Mouse (Mus musculus) heart, embryonic 14.5 days (tissue): ENCODE data around the gene Atf4. TPM values are rescaled to one million over a fixed set of nuclear protein-coding genes. Genes with fewer than 3 reads are reported as not detected.
A peak's percentile ranks its signal among the peaks of the same experiment; 100 is the strongest.

Experiments used
- ATAC-seq: fragments of 200-750 bp; cut with Nextera tagmentation; 2 replicates; pipeline ENCODE4 v1.8.0; 2017; ENCODE audit warnings: low read depth, moderate TSS enrichment; ENCODE audit not compliant: insufficient number of reproducible peaks, insufficient read depth, low FRiP score
- H3K27ac ChIP-seq, 2 experiments: fragments of 200-500 bp in 1 of 2; fragments of 300-500 bp in 1 of 2; sonication (generic) in 1 of 2; replicated peaks in 1 of 2; 2 replicates each; pipeline ENCODE4 v1.5.1; 2012 to 2014; ENCODE audit warnings: low read depth in 2 of 2, low read length in 2 of 2, control low read depth in 1 of 2, mild to moderate bottlenecking in 1 of 2, mixed read lengths in 1 of 2; ENCODE audit not compliant: control insufficient read depth in 1 of 2, insufficient read depth in 1 of 2
- H3K27me3 ChIP-seq: fragments of 300-500 bp; sonication (generic); 2 replicates; pipeline ENCODE4 v1.6.1; 2014; ENCODE audit warnings: mild to moderate bottlenecking, low read length, control low read depth; ENCODE audit not compliant: control insufficient read depth, insufficient read depth
- H3K36me3 ChIP-seq: fragments of 300-500 bp; sonication (generic); 2 replicates; pipeline ENCODE4 v1.6.1; 2014; ENCODE audit warnings: mild to moderate bottlenecking, control low read depth, low read length, mixed read lengths; ENCODE audit not compliant: control insufficient read depth, insufficient read depth
- H3K4me1 ChIP-seq, 2 experiments: fragments of 200-500 bp in 1 of 2; fragments of 300-500 bp in 1 of 2; sonication (generic) in 1 of 2; 2 replicates each; pipeline ENCODE4 v1.6.1; 2012 to 2014; ENCODE audit warnings: low read length in 2 of 2, control low read depth in 1 of 2, mixed read lengths in 1 of 2; ENCODE audit not compliant: control insufficient read depth in 2 of 2, insufficient read depth in 2 of 2
- H3K4me2 ChIP-seq: fragments of 300-500 bp; sonication (generic); 2 replicates; pipeline ENCODE4 v1.6.1; 2014; ENCODE audit warnings: mild to moderate bottlenecking, low read length
- H3K4me3 ChIP-seq, 2 experiments: fragments of 200-500 bp in 1 of 2; fragments of 300-500 bp in 1 of 2; sonication (generic) in 1 of 2; 2 replicates each; pipeline ENCODE4 v1.5.1; 2012 to 2014; ENCODE audit warnings: low read length in 2 of 2, mild to moderate bottlenecking in 2 of 2, control low read depth in 1 of 2, low read depth in 1 of 2, moderate library complexity in 1 of 2; ENCODE audit not compliant: control insufficient read depth in 1 of 2, insufficient read depth in 1 of 2
- H3K9ac ChIP-seq: fragments of 300-500 bp; sonication (generic); 2 replicates; pipeline ENCODE4 v1.6.1; 2014; ENCODE audit warnings: mild to moderate bottlenecking, low read length
- H3K9me3 ChIP-seq: fragments of 300-500 bp; sonication (generic); 2 replicates; pipeline ENCODE4 v1.6.1; 2016; ENCODE audit warnings: low read length, control low read depth; ENCODE audit not compliant: control insufficient read depth
- WGBS: fragments of 180-500 bp; shearing (Covaris S2); extraction: QIAGEN DNeasy Blood & Tissue Kit; methylation state at CpG from one replicate; pipeline ENCODE4 v1.1.7; 2014; 5-methylcytosine and 5-hydroxymethylcytosine counted together
- polyA plus RNA-seq: library from polyadenylated mRNA; unstranded; fragments of >200 nt; fragmentation: Nextera tagmentation; extraction: Ambion mirVana; gene quantifications from 2 replicates; pipeline ENCODE4 v1.2.1, GENCODE M21; 2014

The Atf4 gene
- 69.6 and 71.5 TPM in 2 replicates for polyA plus RNA-seq

DNA sequence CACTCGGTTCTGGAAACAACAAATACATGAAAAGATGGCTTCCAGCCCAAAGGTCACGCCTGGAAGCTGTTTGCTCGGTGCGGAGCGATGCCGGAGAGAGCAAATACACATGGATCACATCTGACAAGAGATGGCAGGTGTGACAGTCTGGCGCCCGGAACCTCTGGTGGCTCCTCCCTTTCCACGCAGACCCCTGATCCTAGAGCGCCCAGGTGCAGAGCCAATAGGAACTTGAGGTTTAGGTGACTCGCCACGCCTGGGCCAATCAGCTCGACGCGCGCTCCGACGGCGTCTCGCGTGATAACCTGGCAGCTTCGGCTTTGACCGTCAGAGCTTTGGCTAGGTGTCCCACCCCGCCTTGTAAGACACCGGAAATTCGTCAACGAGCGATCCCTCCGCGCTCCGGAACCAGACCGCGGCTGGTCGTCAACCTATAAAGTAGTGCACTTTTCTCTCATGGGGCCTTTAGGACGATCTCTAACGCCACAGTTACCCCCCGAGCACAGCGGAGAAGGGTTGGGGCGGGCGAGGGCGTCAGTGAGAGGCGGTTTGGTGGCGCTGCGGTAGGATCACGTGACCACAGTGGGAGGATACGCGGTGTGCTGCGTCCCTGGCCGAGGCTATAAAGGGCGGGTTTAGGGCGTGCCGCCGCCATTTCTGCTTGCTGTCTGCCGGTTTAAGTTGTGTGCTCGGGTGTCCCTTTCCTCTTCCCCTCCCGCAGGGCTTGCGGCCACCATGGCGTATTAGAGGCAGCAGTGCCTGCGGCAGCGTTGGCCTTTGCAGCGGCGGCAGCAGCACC, at the start of gene Atf4:
Gene Atf4, plus strand, starts transcription at position 338 of the 799 bp plus-strand sequence.
- Histone ChIP-seq H3K4me3 (peak within 1 kb of the TSS; percentile 97 to 100), H3K9me3 (no peaks in the 10 kb centered on the region), H3K27ac (peak within 1 kb of the TSS; percentile 99 to 100), H3K4me2 (peak within 1 kb of the TSS; percentile 95), H3K36me3 (peaks cover 74% of the 10 kb centered on the region), H3K27me3 (no peaks in the 10 kb centered on the region), H3K4me1 (peaks cover 24 to 50% of the 10 kb centered on the region in 2 experiments), H3K9ac (peak within 1 kb of the TSS; percentile 100)
- peak; percentile 92 for ATAC-seq
- under 1% methylated on average over 62 of the region's 62 CpGs for WGBS

DNA sequence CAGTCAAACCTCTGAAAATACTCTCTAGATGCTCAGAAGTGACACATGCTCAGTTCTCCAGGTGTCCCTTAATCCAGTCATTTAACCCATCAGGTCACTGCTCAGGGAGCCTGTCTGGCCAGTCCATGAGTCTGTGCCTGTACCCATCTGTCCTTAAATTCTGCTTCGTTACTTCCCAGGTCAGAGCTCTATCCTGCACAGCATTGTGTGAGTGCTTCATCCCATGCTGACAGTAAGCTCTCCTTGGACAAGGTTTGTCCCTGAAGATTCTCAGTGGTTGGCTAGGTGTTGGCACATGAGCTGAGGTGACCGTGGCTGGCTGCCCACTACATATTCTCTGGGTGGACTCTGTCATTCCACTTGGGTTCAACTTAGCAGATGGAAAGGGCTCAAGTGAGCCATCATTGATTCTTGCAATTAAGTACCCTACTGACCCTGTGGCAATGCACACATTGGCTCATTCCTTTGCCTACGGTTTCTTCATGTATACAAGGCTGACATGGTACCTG, 48.9 kb upstream of the Atf4 start:
- H3K4me3 ChIP-seq, result no peak overlapping the region
- H3K36me3 ChIP-seq, result no peaks in the 10 kb centered on the region
- WGBS, result 79% methylated on average over 3 of the region's 3 CpGs
- no peaks in the 10 kb centered on the region for H3K27me3 ChIP-seq
- H3K4me2 ChIP-seq, result no peak overlapping the region
- no peaks in the 10 kb centered on the region for H3K9me3 ChIP-seq
- no peaks in the 10 kb centered on the region for H3K4me1 ChIP-seq
- no peak overlapping the region for H3K9ac ChIP-seq
- ATAC-seq, result no peak
- no peak overlapping the region for H3K27ac ChIP-seq

DNA sequence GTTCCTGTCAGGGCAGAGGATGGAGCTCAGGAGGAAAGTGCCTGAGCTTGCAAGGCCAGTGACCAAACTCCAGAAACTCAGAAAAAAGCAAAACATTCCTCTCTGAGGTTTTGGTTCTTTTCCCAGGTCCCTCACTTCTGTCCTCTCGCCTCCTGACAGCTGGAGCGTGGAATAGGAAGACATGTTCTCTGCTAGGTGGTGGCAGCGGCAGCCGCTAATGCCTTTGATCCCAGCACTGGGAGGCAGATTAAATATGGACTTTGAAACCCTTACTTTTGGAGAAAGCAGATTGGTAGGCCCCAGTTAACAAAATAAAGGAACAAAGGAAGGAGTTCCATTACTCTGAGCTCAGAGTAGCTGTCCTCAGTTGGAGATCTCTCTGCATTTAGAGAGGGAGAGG, 46.5 kb upstream of the Atf4 start:
- Histone ChIP-seq H3K4me1 (no peaks in the 10 kb centered on the region), H3K36me3 (no peaks in the 10 kb centered on the region), H3K27ac (no peak overlapping the region), H3K4me2 (no peak overlapping the region), H3K4me3 (no peak overlapping the region), H3K9me3 (no peaks in the 10 kb centered on the region), H3K9ac (no peak overlapping the region), H3K27me3 (no peaks in the 10 kb centered on the region)
- ATAC-seq, result no peak
- 45% methylated on average over 4 of the region's 4 CpGs for WGBS

DNA sequence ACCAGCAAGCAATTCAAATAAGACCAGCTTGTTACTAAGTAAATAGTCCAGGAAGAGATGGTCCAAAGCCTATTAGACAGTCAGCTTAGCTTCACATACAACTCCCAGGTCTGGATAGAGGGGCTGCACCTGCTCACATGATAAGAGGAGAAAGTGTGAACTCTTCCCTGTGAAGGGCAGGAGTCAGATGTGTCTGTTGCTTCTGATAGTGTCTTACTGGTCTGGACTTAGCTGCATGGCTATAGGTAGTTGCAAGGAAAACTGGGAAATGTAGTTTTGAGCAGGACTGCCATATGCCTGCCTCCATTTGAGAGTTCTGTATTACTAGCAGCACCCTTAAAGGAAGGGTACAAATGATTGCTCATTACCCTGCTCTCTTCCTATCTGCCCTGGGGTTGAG, 41.3 kb upstream of the Atf4 start:
- no peak overlapping the region for H3K9ac ChIP-seq
- H3K4me1 ChIP-seq, result no peaks in the 10 kb centered on the region
- H3K9me3 ChIP-seq, result no peaks in the 10 kb centered on the region
- no peaks in the 10 kb centered on the region for H3K36me3 ChIP-seq
- no peak overlapping the region for H3K4me3 ChIP-seq
- ATAC-seq, result no peak
- no peak overlapping the region for H3K27ac ChIP-seq
- H3K4me2 ChIP-seq, result no peak overlapping the region
- H3K27me3 ChIP-seq, result no peaks in the 10 kb centered on the region

DNA sequence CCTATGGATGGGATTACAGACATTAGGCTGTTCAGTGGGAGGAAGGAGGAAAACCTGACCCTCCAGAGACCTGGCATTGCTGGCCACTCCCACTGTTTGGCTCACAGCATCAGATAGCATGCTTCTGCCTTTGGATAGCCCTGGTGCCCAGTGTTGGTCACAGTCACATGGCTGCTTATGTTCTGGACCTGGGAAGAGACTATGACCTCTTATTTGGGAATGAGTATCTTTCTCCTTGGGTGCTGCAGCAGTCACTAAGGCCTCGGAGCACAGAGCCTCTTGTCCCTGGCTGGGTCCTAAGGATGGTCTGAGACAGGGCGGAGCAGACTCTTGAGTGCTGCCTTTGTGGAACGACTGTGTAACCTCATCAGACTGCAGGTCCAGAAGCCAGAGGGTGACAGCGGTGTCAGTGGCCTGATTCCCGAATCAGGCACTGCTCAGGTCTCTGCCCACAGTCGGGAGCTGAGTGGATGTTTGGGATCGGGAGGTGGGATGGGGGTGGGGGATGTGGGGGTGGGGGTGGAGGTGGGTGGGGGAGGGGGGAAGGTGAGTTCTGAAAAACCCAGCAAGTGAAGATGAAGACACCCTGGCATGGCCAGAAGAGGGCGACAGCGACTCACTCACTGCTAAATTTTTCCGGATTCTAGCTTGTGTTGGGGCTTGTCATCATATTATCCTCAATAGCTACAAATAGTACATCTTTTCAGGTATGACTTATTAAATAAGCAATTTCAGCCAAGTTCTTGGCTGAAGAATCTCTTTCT, 39.1 kb upstream of the Atf4 start:
- WGBS, result 11% methylated on average over 10 of the region's 10 CpGs

DNA sequence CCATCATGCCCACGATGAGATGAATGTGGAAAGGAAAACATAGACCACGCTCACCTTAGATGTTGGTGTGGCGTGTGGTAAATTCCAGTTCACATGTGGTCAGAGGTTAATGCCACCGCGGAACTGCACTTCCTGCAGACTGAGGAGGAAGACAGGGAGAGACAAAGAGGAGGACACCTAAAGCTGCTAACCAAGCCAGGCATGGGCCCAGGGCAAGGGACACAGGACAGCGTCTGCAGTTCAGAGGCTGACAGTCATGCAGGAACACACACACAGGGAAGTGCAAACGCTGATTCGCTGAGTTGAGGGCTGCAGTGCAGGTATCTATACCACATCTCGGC, 38.5 kb upstream of the Atf4 start:
- no peak overlapping the region for H3K9ac ChIP-seq
- no peak overlapping the region for H3K4me3 ChIP-seq
- H3K36me3 ChIP-seq, result no peaks in the 10 kb centered on the region
- no peaks in the 10 kb centered on the region for H3K27me3 ChIP-seq
- H3K27ac ChIP-seq, result no peak overlapping the region
- no peaks in the 10 kb centered on the region for H3K9me3 ChIP-seq
- H3K4me2 ChIP-seq, result no peak overlapping the region
- 53% methylated on average over 9 of the region's 9 CpGs for WGBS
- ATAC-seq, result no peak
- peaks cover 6 to 7% of the 10 kb centered on the region in 2 experiments; a peak in 2 of 4 replicates for H3K4me1 ChIP-seq

More for the DNA sequence above, 39.1 kb upstream of the Atf4 start:
- no peak overlapping the region for H3K27ac ChIP-seq
- H3K36me3 ChIP-seq, result no peaks in the 10 kb centered on the region
- no peaks in the 10 kb centered on the region for H3K27me3 ChIP-seq
- H3K4me2 ChIP-seq, result no peak overlapping the region
- no peak overlapping the region for H3K9ac ChIP-seq
- H3K9me3 ChIP-seq, result no peaks in the 10 kb centered on the region
- H3K4me3 ChIP-seq, result no peak overlapping the region
- H3K4me1 ChIP-seq, result peaks cover 6 to 7% of the 10 kb centered on the region in 2 experiments; a peak in 2 of 4 replicates
- ATAC-seq, result no peak

DNA sequence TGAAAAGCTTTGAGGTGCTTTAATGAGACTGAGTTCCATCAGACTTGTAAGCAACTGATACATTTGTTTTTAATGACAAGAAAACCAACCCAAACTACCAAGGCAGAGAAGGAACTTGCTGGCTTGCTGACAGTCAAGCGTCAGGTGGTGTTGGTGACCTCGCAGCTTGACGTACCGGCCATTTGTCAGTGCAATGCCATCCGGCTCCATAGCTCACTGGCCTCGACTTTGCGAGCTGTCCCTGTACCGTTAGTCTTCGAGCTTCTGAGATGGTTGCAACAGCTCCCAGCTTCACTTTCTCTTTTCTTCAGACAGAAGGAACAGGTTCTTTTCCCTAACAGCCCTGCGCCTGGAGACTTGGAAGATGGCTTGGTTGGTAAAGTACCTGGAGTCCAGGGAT, 37.5 kb upstream of the Atf4 start:
- WGBS, result 79% methylated on average over 10 of the region's 10 CpGs
- peaks cover 6 to 7% of the 10 kb centered on the region in 2 experiments; a peak in 2 of 4 replicates for H3K4me1 ChIP-seq
- no peak overlapping the region for H3K27ac ChIP-seq
- no peaks in the 10 kb centered on the region for H3K36me3 ChIP-seq
- no peak overlapping the region for H3K4me2 ChIP-seq
- H3K9me3 ChIP-seq, result no peaks in the 10 kb centered on the region
- no peak overlapping the region for H3K9ac ChIP-seq
- H3K27me3 ChIP-seq, result no peaks in the 10 kb centered on the region
- H3K4me3 ChIP-seq, result no peak overlapping the region
- ATAC-seq, result no peak
